Mouse (Mus musculus): ENCODE measurements around the gene Hyal2. TPM values are rescaled to one million over a fixed set of nuclear protein-coding genes. Genes with fewer than 3 reads are reported as not detected.

Hyal2 gene
- polyA plus RNA-seq, 1 experiment from 2014 or later, result 69.6 TPM

- Histone ChIP-seq H3K36me3 (ENCODE audit: control insufficient read depth, insufficient read depth, low read length) (peaks cover 24% of the 10 kb centered on the region), H3K4me1 (ENCODE audit: control insufficient read depth, insufficient read depth, low read length) (peaks cover 35% of the 10 kb centered on the region)
Measured at GRCm38 (mm10) chr9:107544196-107544700, 23.5 kb upstream of the Hyal2 start.

GRCm38 (mm10) chr9:107544729-107545128, 23.0 kb upstream of the Hyal2 start:
- peaks cover 5% of the 10 kb centered on the region; the same call in 1 of the 2 replicates for H3K27me3 ChIP-seq (ENCODE audit: control insufficient read depth, insufficient read depth, low read depth, low read length)
- no peak for ATAC-seq
- peaks cover 35% of the 10 kb centered on the region for H3K4me1 ChIP-seq (ENCODE audit: control insufficient read depth, insufficient read depth, low read length)
- H3K9me3 ChIP-seq (replicated peaks; ENCODE audit: control insufficient read depth, low read length, poor library complexity, severe bottlenecking), result no peaks in the 10 kb centered on the region
- no peak overlapping the region for H3K4me3 ChIP-seq (ENCODE audit: low read depth, low read length)
- no peak overlapping the region for H3K9ac ChIP-seq (ENCODE audit: low read depth, low read length)
- WGBS, result 96% methylated on average over 12 of the region's 12 CpGs
- H3K27ac ChIP-seq (ENCODE audit: low read length), result no peak overlapping the region
- H3K4me2 ChIP-seq (ENCODE audit: low read length), result no peak overlapping the region
- H3K36me3 ChIP-seq (ENCODE audit: control insufficient read depth, insufficient read depth, low read length), result peaks cover 19% of the 10 kb centered on the region

More at GRCm38 (mm10) chr9:107544196-107544700, 23.5 kb upstream of the Hyal2 start:
- Histone ChIP-seq H3K4me3 (ENCODE audit: low read depth, low read length) (no peak overlapping the region), H3K27ac (ENCODE audit: low read length) (no peak overlapping the region), H3K9me3 (replicated peaks; ENCODE audit: control insufficient read depth, low read length, poor library complexity, severe bottlenecking) (no peaks in the 10 kb centered on the region), H3K27me3 (ENCODE audit: control insufficient read depth, insufficient read depth, low read depth, low read length) (peaks cover under 1% of the 10 kb centered on the region; the same call in 1 of the 2 replicates), H3K4me2 (ENCODE audit: low read length) (no peak overlapping the region), H3K9ac (ENCODE audit: low read depth, low read length) (no peak overlapping the region)
- WGBS, result 95% methylated on average over 17 of the region's 17 CpGs
- no peak for ATAC-seq

- H3K4me2 ChIP-seq (ENCODE audit: low read length), result no peak overlapping the region
- no peak overlapping the region for H3K4me3 ChIP-seq (ENCODE audit: low read depth, low read length)
- H3K9ac ChIP-seq (ENCODE audit: low read depth, low read length), result no peak overlapping the region
- H3K9me3 ChIP-seq (replicated peaks; ENCODE audit: control insufficient read depth, low read length, poor library complexity, severe bottlenecking), result no peaks in the 10 kb centered on the region
- H3K27me3 ChIP-seq (ENCODE audit: control insufficient read depth, insufficient read depth, low read depth, low read length), result peaks cover 9% of the 10 kb centered on the region
- H3K36me3 ChIP-seq (ENCODE audit: control insufficient read depth, insufficient read depth, low read length), result peaks cover 15% of the 10 kb centered on the region; the same call in 1 of the 2 replicates
- no peak for ATAC-seq
- peaks cover 34% of the 10 kb centered on the region for H3K4me1 ChIP-seq (ENCODE audit: control insufficient read depth, insufficient read depth, low read length)
- no peak overlapping the region for H3K27ac ChIP-seq (ENCODE audit: low read length)
- WGBS, result 92% methylated on average over 10 of the region's 10 CpGs
Measured at GRCm38 (mm10) chr9:107545199-107545598, 22.5 kb upstream of the Hyal2 start.

- no peak for ATAC-seq
- WGBS, result 9% methylated on average over 3 of the region's 3 CpGs
- Histone ChIP-seq H3K4me2 (ENCODE audit: low read length) (no peak overlapping the region), H3K4me1 (ENCODE audit: control insufficient read depth, insufficient read depth, low read length) (peaks cover 30% of the 10 kb centered on the region), H3K36me3 (ENCODE audit: control insufficient read depth, insufficient read depth, low read length) (peaks cover 15% of the 10 kb centered on the region; the same call in 1 of the 2 replicates), H3K27me3 (ENCODE audit: control insufficient read depth, insufficient read depth, low read depth, low read length) (peaks cover 13% of the 10 kb centered on the region), H3K9me3 (replicated peaks; ENCODE audit: control insufficient read depth, low read length, poor library complexity, severe bottlenecking) (no peaks in the 10 kb centered on the region), H3K4me3 (ENCODE audit: low read depth, low read length) (no peak overlapping the region), H3K27ac (ENCODE audit: low read length) (no peak overlapping the region), H3K9ac (ENCODE audit: low read depth, low read length) (no peak overlapping the region)
Measured at GRCm38 (mm10) chr9:107545602-107546001, 22.1 kb upstream of the Hyal2 start.

GRCm38 (mm10) chr9:107547026-107547425, 20.7 kb upstream of the Hyal2 start, which contains the start of gene Zmynd10:
Gene Zmynd10, plus strand, starts transcription at chr9:107547298.
- peak within 1 kb of the TSS; percentile 10; the same call in 1 of the 2 replicates for H3K4me3 ChIP-seq (ENCODE audit: low read depth, low read length)
- peaks cover 15% of the 10 kb centered on the region; the same call in 1 of the 2 replicates for H3K36me3 ChIP-seq (ENCODE audit: control insufficient read depth, insufficient read depth, low read length)
- H3K4me2 ChIP-seq (ENCODE audit: low read length), result peak within 1 kb of the TSS; percentile 56
- H3K27me3 ChIP-seq (ENCODE audit: control insufficient read depth, insufficient read depth, low read depth, low read length), result peaks cover 23% of the 10 kb centered on the region
- 3% methylated on average over 20 of the region's 20 CpGs for WGBS
- no peaks in the 10 kb centered on the region for H3K9me3 ChIP-seq (replicated peaks; ENCODE audit: control insufficient read depth, low read length, poor library complexity, severe bottlenecking)
- peaks cover 27% of the 10 kb centered on the region for H3K4me1 ChIP-seq (ENCODE audit: control insufficient read depth, insufficient read depth, low read length)
- ATAC-seq, result peak; percentile 59; the same call in 1 of the 2 replicates
- H3K27ac ChIP-seq (ENCODE audit: low read length), result peak within 1 kb of the TSS; percentile 44
- H3K9ac ChIP-seq (ENCODE audit: low read depth, low read length), result peak within 1 kb of the TSS; percentile 37

GRCm38 (mm10) chr9:107547957-107548356, 19.8 kb upstream of the Hyal2 start:
- no peak for ATAC-seq
- Histone ChIP-seq H3K27me3 (ENCODE audit: control insufficient read depth, insufficient read depth, low read depth, low read length) (peaks cover 31% of the 10 kb centered on the region), H3K9ac (ENCODE audit: low read depth, low read length) (no peak overlapping the region)

GRCm38 (mm10) chr9:107548820-107549219, 18.9 kb upstream of the Hyal2 start:
- H3K4me1 ChIP-seq (ENCODE audit: control insufficient read depth, insufficient read depth, low read length), result peaks cover 27% of the 10 kb centered on the region
- H3K4me3 ChIP-seq (ENCODE audit: low read depth, low read length), result no peak overlapping the region
- H3K36me3 ChIP-seq (ENCODE audit: control insufficient read depth, insufficient read depth, low read length), result peaks cover 11% of the 10 kb centered on the region; the same call in 1 of the 2 replicates
- no peak overlapping the region for H3K27ac ChIP-seq (ENCODE audit: low read length)
- no peak overlapping the region for H3K4me2 ChIP-seq (ENCODE audit: low read length)
- no peaks in the 10 kb centered on the region for H3K9me3 ChIP-seq (replicated peaks; ENCODE audit: control insufficient read depth, low read length, poor library complexity, severe bottlenecking)
- H3K27me3 ChIP-seq (ENCODE audit: control insufficient read depth, insufficient read depth, low read depth, low read length), result peaks cover 33% of the 10 kb centered on the region
- no peak for ATAC-seq
- no peak overlapping the region for H3K9ac ChIP-seq (ENCODE audit: low read depth, low read length)
- WGBS, result 91% methylated on average over 10 of the region's 10 CpGs

More at GRCm38 (mm10) chr9:107547957-107548356, 19.8 kb upstream of the Hyal2 start:
- H3K36me3 ChIP-seq (ENCODE audit: control insufficient read depth, insufficient read depth, low read length), result peaks cover 15% of the 10 kb centered on the region; the same call in 1 of the 2 replicates
- no peak overlapping the region for H3K4me3 ChIP-seq (ENCODE audit: low read depth, low read length)
- H3K4me1 ChIP-seq (ENCODE audit: control insufficient read depth, insufficient read depth, low read length), result peaks cover 21% of the 10 kb centered on the region
- no peaks in the 10 kb centered on the region for H3K9me3 ChIP-seq (replicated peaks; ENCODE audit: control insufficient read depth, low read length, poor library complexity, severe bottlenecking)
- H3K27ac ChIP-seq (ENCODE audit: low read length), result no peak overlapping the region
- no peak overlapping the region for H3K4me2 ChIP-seq (ENCODE audit: low read length)
- 82% methylated on average over 5 of the region's 5 CpGs for WGBS

- no peak overlapping the region for H3K4me3 ChIP-seq (ENCODE audit: low read depth, low read length)
- H3K27me3 ChIP-seq (ENCODE audit: control insufficient read depth, insufficient read depth, low read depth, low read length), result peaks cover 33% of the 10 kb centered on the region
- H3K36me3 ChIP-seq (ENCODE audit: control insufficient read depth, insufficient read depth, low read length), result 0 out of 2 replicates have a peak, but pooled peaks cover 6% of the 10 kb centered on the region
- 89% methylated on average over 20 of the region's 20 CpGs for WGBS
- H3K27ac ChIP-seq (ENCODE audit: low read length), result no peak overlapping the region
- H3K9me3 ChIP-seq (replicated peaks; ENCODE audit: control insufficient read depth, low read length, poor library complexity, severe bottlenecking), result no peaks in the 10 kb centered on the region
- no peak for ATAC-seq
- H3K9ac ChIP-seq (ENCODE audit: low read depth, low read length), result no peak overlapping the region
- H3K4me2 ChIP-seq (ENCODE audit: low read length), result no peak overlapping the region
- peaks cover 28% of the 10 kb centered on the region for H3K4me1 ChIP-seq (ENCODE audit: control insufficient read depth, insufficient read depth, low read length)
Measured at GRCm38 (mm10) chr9:107549297-107550074, 18.3 kb upstream of the Hyal2 start.
